Mouse (Mus musculus): Measurements from ENCODE around the gene Psors1c2.

Psors1c2 gene

GRCm38 (mm10) chr17:35557351-35557750 lies 24.4 kb downstream of the Psors1c2 start:
- DNase-seq (ENCODE audit: low spot score) = no peak

GRCm38 (mm10) chr17:35558216-35558615 lies 25.2 kb downstream of the Psors1c2 start:
- DNase-seq (ENCODE audit: low spot score) = no peak

DNA sequence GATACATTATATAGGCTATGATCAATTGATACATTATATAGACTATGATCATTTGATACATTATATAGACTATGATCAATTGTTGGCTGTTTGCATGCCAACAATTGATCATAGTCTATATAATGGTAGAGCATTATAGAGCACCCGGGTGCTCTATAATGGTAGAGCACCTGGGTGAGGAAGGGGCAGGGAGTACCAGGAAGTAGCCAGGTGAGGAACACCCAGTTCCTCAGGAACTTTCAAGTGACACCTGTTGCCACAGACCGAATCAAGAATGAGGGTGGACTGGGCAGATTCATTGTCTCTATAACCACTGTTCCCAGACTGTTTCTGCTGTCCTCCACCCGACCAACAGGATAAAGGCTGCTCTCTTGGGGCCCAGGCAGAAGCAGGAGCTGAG lies 34.1 kb downstream of the Psors1c2 start, which contains the start of gene 2300002M23Rik:
Gene 2300002M23Rik (plus strand): TSS at position 301 of the 400 bp plus-strand sequence.
- no peak for DNase-seq (ENCODE audit: low spot score)

DNA sequence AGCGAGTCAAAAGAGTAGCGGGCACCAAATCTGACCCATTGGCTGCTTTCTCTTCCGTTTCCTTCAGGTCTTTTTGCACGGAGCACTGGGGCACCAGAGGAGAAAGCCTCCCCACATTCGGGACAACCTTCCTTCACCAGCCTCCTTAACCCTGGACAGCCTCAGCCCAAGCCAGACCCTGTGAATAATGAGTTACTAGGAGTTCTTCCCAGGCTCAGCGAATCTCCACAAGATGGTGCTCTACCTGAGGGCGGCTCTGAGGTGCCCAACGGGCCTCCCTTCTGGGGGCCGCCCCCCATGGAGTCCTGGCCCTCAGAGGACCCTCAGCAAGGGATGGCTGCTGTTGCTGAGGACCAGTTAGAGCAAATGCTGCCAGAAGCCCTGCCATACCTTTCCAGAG lies 34.8 kb downstream of the Psors1c2 start:
- no peak for DNase-seq (ENCODE audit: low spot score)

- DNase-seq (ENCODE audit: low spot score) = peak; percentile 44
Observed at GRCm38 (mm10) chr17:35569091-35569944, 36.3 kb downstream of the Psors1c2 start.

- no peak for DNase-seq (ENCODE audit: low spot score)
Observed at GRCm38 (mm10) chr17:35570836-35571235, 37.8 kb downstream of the Psors1c2 start.

- DNase-seq (ENCODE audit: low spot score) = no peak
Observed at GRCm38 (mm10) chr17:35571477-35571876, 38.5 kb downstream of the Psors1c2 start.

DNA sequence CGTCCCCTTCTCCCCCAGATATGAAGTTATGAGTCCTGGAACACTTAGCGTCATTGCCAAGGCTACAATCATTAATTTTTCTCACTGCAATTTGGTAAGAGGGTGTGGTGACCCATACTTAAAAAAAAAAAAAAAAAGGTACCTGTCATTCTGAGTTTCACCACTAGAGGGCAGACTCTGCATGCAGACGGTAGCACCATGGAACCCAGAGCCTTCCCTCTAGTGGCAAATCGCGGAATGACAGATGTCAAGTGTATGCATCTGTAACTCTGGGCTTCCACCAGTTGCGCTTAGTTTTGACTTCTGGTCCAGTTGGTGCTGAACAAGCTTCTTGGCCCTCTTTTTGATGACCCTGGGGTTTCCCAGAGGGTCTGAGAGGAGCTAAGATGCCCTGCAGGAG lies 45.2 kb downstream of the Psors1c2 start:
- DNase-seq (ENCODE audit: low spot score) = peak; percentile 93

- no peak for DNase-seq (ENCODE audit: low spot score)
Observed at GRCm38 (mm10) chr17:35582900-35583299, 49.9 kb downstream of the Psors1c2 start.

Data from embryo, embryonic 10.5 days (tissue).